In genomic region chr2:34882757-34883156, GRCm38 (mm10) we compare ENCODE assay signal across 32 mouse cellular contexts. TPM values are rescaled to one million over a fixed set of nuclear protein-coding genes. Genes with fewer than 3 reads are reported as not detected.
"Had no signal": no experiment of that assay in that cellular context is flagged by ENCODE, and none has a peak within 500 bp of the region (broad histone marks: within the 10 kb centered on the region; RNA-seq: fewer than 3 reads in every experiment).

No protein-coding gene starts in this region.

- H3K4me3 ChIP-seq: heart, embryonic 13.5 days; heart, embryonic 15.5 days; hindbrain, embryonic 13.5 days; hindbrain, embryonic 15.5 days; layer of hippocampus, adult 2 months; left cerebral cortex, adult 2 months; limb, embryonic 10.5 days; limb, embryonic 12.5 days had no signal

- ATAC-seq: forebrain, postnatal 0 days; hindbrain, postnatal 0 days had no signal

- H3K27ac ChIP-seq: heart, embryonic 13.5 days; heart, embryonic 15.5 days; hindbrain, embryonic 13.5 days; hindbrain, embryonic 15.5 days; hindbrain, postnatal 0 days; kidney, postnatal 0 days; layer of hippocampus, adult 2 months; left cerebral cortex, adult 2 months; limb, embryonic 10.5 days; limb, embryonic 12.5 days; liver, embryonic 14.5 days had no signal

- H3K36me3 ChIP-seq: heart, embryonic 13.5 days; heart, embryonic 15.5 days; hindbrain, embryonic 13.5 days; hindbrain, embryonic 15.5 days; limb, embryonic 10.5 days; limb, embryonic 12.5 days had no signal

- DNase-seq: forebrain, postnatal 0 days; gastrocnemius, postnatal 14 days; gastrocnemius, postnatal 36 days; heart, adult 18-20 months; heart, postnatal 14 days; heart, postnatal 36 days; kidney, postnatal 25 days; kidney, postnatal 4 days; liver; lung, adult 2 months had no signal

- H3K4me2 ChIP-seq: heart, embryonic 11.5 days; heart, embryonic 13.5 days; heart, embryonic 15.5 days; hindbrain, embryonic 13.5 days; hindbrain, embryonic 15.5 days; limb, embryonic 12.5 days had no signal

- H3K9me3 ChIP-seq: heart, embryonic 13.5 days; heart, embryonic 15.5 days; hindbrain, embryonic 13.5 days; hindbrain, embryonic 15.5 days; limb, embryonic 10.5 days; limb, embryonic 12.5 days had no signal

- H3K9ac ChIP-seq: forebrain, postnatal 0 days; heart, embryonic 13.5 days; heart, embryonic 15.5 days; hindbrain, embryonic 13.5 days; hindbrain, embryonic 15.5 days; limb, embryonic 12.5 days; liver, embryonic 14.5 days had no signal

- H3K4me1 ChIP-seq: heart, embryonic 13.5 days; heart, embryonic 15.5 days; hindbrain, embryonic 13.5 days; hindbrain, embryonic 15.5 days; limb, embryonic 10.5 days; limb, embryonic 12.5 days had no signal

RNA-seq across cellular contexts. Expression of gene Cutal, which starts 8.6 kb away (rescaled TPM):
- total RNA-seq: hematopoietic stem cell, adult 5-6 weeks had no signal
- polyA plus RNA-seq: hindbrain, embryonic 11.5 days; hindbrain, embryonic 13.5 days had no signal

RNA-seq across cellular contexts. Expression of gene Gm34653, which starts 50.0 kb away (rescaled TPM):
- total RNA-seq: gastrocnemius, postnatal 36 days; heart, adult 18-20 months; heart, postnatal 14 days; heart, postnatal 36 days; hematopoietic stem cell, adult 5-6 weeks; layer of hippocampus, adult 2 months; layer of hippocampus, postnatal 10 days; layer of hippocampus, postnatal 25 days; left cerebral cortex, postnatal 14 days; left cerebral cortex, postnatal 36 days had no signal
- polyA plus RNA-seq: heart, embryonic 11.5 days; heart, embryonic 13.5 days; heart, embryonic 15.5 days; heart, postnatal 0 days; hindbrain, embryonic 11.5 days; hindbrain, embryonic 13.5 days; hindbrain, embryonic 15.5 days; intestine, embryonic 14.5 days; kidney, embryonic 14.5 days; kidney, postnatal 0 days; limb, embryonic 10.5 days; liver, embryonic 14.5 days; liver, embryonic 16.5 days; lung, adult 2 months had no signal
